In genomic region chr3:58833442-58834160, GRCm38 (mm10) we compare ENCODE assay signal across 25 mouse cellular contexts. TPM values are rescaled to one million over a fixed set of nuclear protein-coding genes. Genes with fewer than 3 reads are reported as not detected.
A peak's percentile ranks its signal among the peaks of the same experiment; 100 is the strongest.
DNase-seq lines count a peak whose midpoint lies in the region; ATAC-seq and TF ChIP-seq lines count a peak whose summit lies in the region.
"Had no signal": no experiment of that assay in that cellular context is flagged by ENCODE, and none has a peak within 500 bp of the region (broad histone marks: within the 10 kb centered on the region; RNA-seq: fewer than 3 reads in every experiment).

No protein-coding gene starts in this region.

- no peaks in the 10 kb centered on the region for H3K36me3 ChIP-seq in midbrain, embryonic 11.5 days (ENCODE audit: control insufficient read depth, insufficient read depth, low read length)
- no peaks in the 10 kb centered on the region for H3K36me3 ChIP-seq in midbrain, embryonic 13.5 days
- no peaks in the 10 kb centered on the region for H3K36me3 ChIP-seq in forebrain, postnatal 0 days (ENCODE audit: insufficient read depth)
- H3K36me3 ChIP-seq: heart, embryonic 10.5 days; limb, embryonic 12.5 days; neural tube, embryonic 13.5 days had no signal

- H3K4me3 ChIP-seq in midbrain, embryonic 11.5 days (ENCODE audit: low read depth, low read length) = no peak overlapping the region
- no peak overlapping the region for H3K4me3 ChIP-seq in midbrain, embryonic 13.5 days (replicated peaks)
- H3K4me3 ChIP-seq in forebrain, postnatal 0 days (ENCODE audit: low read depth, low read length) = no peak overlapping the region
- H3K4me3 ChIP-seq: heart, embryonic 10.5 days; left cerebral cortex, adult 2 months; limb, embryonic 12.5 days; neural tube, embryonic 13.5 days had no signal

- 91% methylated on average over 5 of the region's 5 CpGs for WGBS in midbrain, embryonic 11.5 days
- WGBS in midbrain, embryonic 13.5 days = 89% methylated on average over 5 of the region's 5 CpGs
- 61% methylated on average over 5 of the region's 5 CpGs for WGBS in forebrain, postnatal 0 days

- no peaks in the 10 kb centered on the region for H3K4me1 ChIP-seq in midbrain, embryonic 11.5 days (ENCODE audit: control insufficient read depth, insufficient read depth, low read length)
- H3K4me1 ChIP-seq in midbrain, embryonic 13.5 days (replicated peaks) = no peaks in the 10 kb centered on the region
- no peaks in the 10 kb centered on the region for H3K4me1 ChIP-seq in forebrain, postnatal 0 days (ENCODE audit: insufficient read depth)
- H3K4me1 ChIP-seq: heart, embryonic 10.5 days; limb, embryonic 12.5 days; neural tube, embryonic 13.5 days had no signal

- no peak overlapping the region for H3K27ac ChIP-seq in midbrain, embryonic 11.5 days (ENCODE audit: low read depth, low read length)
- H3K27ac ChIP-seq in midbrain, embryonic 13.5 days = no peak overlapping the region
- no peak overlapping the region for H3K27ac ChIP-seq in forebrain, postnatal 0 days (ENCODE audit: low read depth, low read length)
- H3K27ac ChIP-seq: heart, embryonic 10.5 days; left cerebral cortex, adult 2 months; limb, embryonic 12.5 days; liver, embryonic 14.5 days; neural tube, embryonic 13.5 days had no signal

- no peaks in the 10 kb centered on the region for H3K9me3 ChIP-seq in midbrain, embryonic 11.5 days (ENCODE audit: control insufficient read depth, low read length)
- no peaks in the 10 kb centered on the region for H3K9me3 ChIP-seq in midbrain, embryonic 13.5 days
- H3K9me3 ChIP-seq in forebrain, postnatal 0 days (ENCODE audit: low read length) = no peaks in the 10 kb centered on the region
- H3K9me3 ChIP-seq: heart, embryonic 10.5 days; limb, embryonic 12.5 days; neural tube, embryonic 13.5 days had no signal

- no peak for DNase-seq in frontal cortex, postnatal 25 days (ENCODE audit: low spot score in 2 of 2)
- DNase-seq in midbrain, embryonic 11.5 days (ENCODE audit: low spot score, missing footprints) = peak; percentile 39
- DNase-seq in cerebellum, adult 8-10 months = peak; percentile 48
- DNase-seq in forebrain, postnatal 0 days = peak; percentile 32
- DNase-seq in kidney, adult 9 months = no peak
- no peak for DNase-seq in spleen, adult 12 weeks (ENCODE audit: low spot score)
- DNase-seq: B cell, adult 2 months; gastrocnemius, postnatal 14 days; heart, postnatal 14 days; kidney, adult 2 months; kidney, postnatal 25 days; right cerebral cortex, postnatal 14 days; thymus, postnatal 14 days had no signal

- no peak overlapping the region for H3K9ac ChIP-seq in midbrain, embryonic 11.5 days (ENCODE audit: low read length)
- H3K9ac ChIP-seq in midbrain, embryonic 13.5 days (replicated peaks) = no peak overlapping the region
- H3K9ac ChIP-seq in forebrain, postnatal 0 days = no peak overlapping the region
- H3K9ac ChIP-seq: limb, embryonic 12.5 days; liver, embryonic 14.5 days; neural tube, embryonic 13.5 days had no signal

- no peak for TF ChIP-seq CTCF in forebrain, postnatal 0 days (IDR thresholded peaks at IDR 0.05; ENCODE audit: low read depth)

- no peak overlapping the region for H3K4me2 ChIP-seq in midbrain, embryonic 11.5 days
- no peak overlapping the region for H3K4me2 ChIP-seq in midbrain, embryonic 13.5 days (replicated peaks)
- H3K4me2 ChIP-seq in forebrain, postnatal 0 days (ENCODE audit: low read depth) = no peak overlapping the region
- H3K4me2 ChIP-seq: limb, embryonic 12.5 days; neural tube, embryonic 13.5 days had no signal

- peak; percentile 44; the same call in 1 of the 2 replicates for ATAC-seq in frontal cortex, adult (ENCODE audit: low TSS enrichment)
- no peak for ATAC-seq in midbrain, embryonic 11.5 days (ENCODE audit: low FRiP score)
- ATAC-seq in midbrain, embryonic 13.5 days = no peak
- no peak for ATAC-seq in forebrain, postnatal 0 days
- ATAC-seq: lung, postnatal 0 days had no signal

- H3K27me3 ChIP-seq in midbrain, embryonic 11.5 days (ENCODE audit: control insufficient read depth, insufficient read depth, low read length) = peaks cover 54% of the 10 kb centered on the region
- peaks cover 61% of the 10 kb centered on the region for H3K27me3 ChIP-seq in midbrain, embryonic 13.5 days
- no peaks in the 10 kb centered on the region for H3K27me3 ChIP-seq in forebrain, postnatal 0 days (ENCODE audit: insufficient read depth, low read length)
- H3K27me3 ChIP-seq: limb, embryonic 12.5 days; neural tube, embryonic 13.5 days had no signal

RNA-seq across cellular contexts. Expression of gene Mindy4b-ps, which starts 11.5 kb away (rescaled TPM):
- not detected in 2 replicates for polyA plus RNA-seq in midbrain, embryonic 11.5 days (2014; fragmentation: Nextera tagmentation; extraction: Ambion mirVana)
- not detected in 2 replicates for polyA plus RNA-seq in midbrain, embryonic 13.5 days (2015; fragmentation: Nextera tagmentation; extraction: Ambion mirVana)
- 0.05 and 0.23 TPM in 2 replicates for total RNA-seq in forebrain, postnatal 0 days (2014; rRNA removed)
- polyA plus RNA-seq in forebrain, postnatal 0 days (2015; fragmentation: Nextera tagmentation; extraction: Ambion mirVana) = 0.10 and 0.15 TPM in 2 replicates
- total RNA-seq: adrenal gland, postnatal 10 days; gastrocnemius, postnatal 14 days; megakaryocyte, adult 5-6 weeks; monocyte, adult 5-6 weeks had no signal
- polyA plus RNA-seq: heart, embryonic 10.5 days; kidney, adult 2 months; liver, embryonic 14.5 days; lung, postnatal 0 days; neural tube, embryonic 13.5 days; stomach, embryonic 16.5 days had no signal

RNA-seq across cellular contexts. Expression of gene Clrn1, which starts 51.5 kb away (rescaled TPM):
- polyA plus RNA-seq in midbrain, embryonic 11.5 days (2014; fragmentation: Nextera tagmentation; extraction: Ambion mirVana) = 0.29 TPM in 1 of 2 replicates, not detected in the other
- polyA plus RNA-seq in midbrain, embryonic 13.5 days (2015; fragmentation: Nextera tagmentation; extraction: Ambion mirVana) = 0.41 and 0.63 TPM in 2 replicates
- total RNA-seq in forebrain, postnatal 0 days (2014; rRNA removed) = 2.0 and 2.3 TPM in 2 replicates
- 0.97 and 2.6 TPM in 2 replicates for polyA plus RNA-seq in forebrain, postnatal 0 days (2015; fragmentation: Nextera tagmentation; extraction: Ambion mirVana)
- total RNA-seq: adrenal gland, postnatal 10 days; gastrocnemius, postnatal 14 days; heart, postnatal 14 days; megakaryocyte, adult 5-6 weeks; monocyte, adult 5-6 weeks had no signal
- polyA plus RNA-seq: kidney, adult 2 months; liver, embryonic 14.5 days; lung, postnatal 0 days; stomach, embryonic 16.5 days had no signal

Comparison
In these comparisons a context has a peak if more than half of its experiments do, and no peak if none do; other contexts are left out.
1. DNase-seq: peak in midbrain, embryonic 11.5 days (single experiment), cerebellum, adult 8-10 months (single experiment) and forebrain, postnatal 0 days (single experiment); none in frontal cortex, postnatal 25 days (0 of 2), kidney, adult 9 months (single experiment) and spleen, adult 12 weeks (single experiment).